Mouse (Mus musculus) layer of hippocampus, postnatal 36 days (tissue): ENCODE measurements around the gene Slfnl1. TPM values are rescaled to one million over a fixed set of nuclear protein-coding genes. Genes with fewer than 3 reads are reported as not detected.

Source experiments
- total RNA-seq, 2 experiments: library from RNA; stranded (reverse); gene quantifications; 2 replicates each; pipeline ENCODE4 v1.2.3; 2021

Slfnl1 gene
- total RNA-seq, 2 experiments from 2014 or later = 0.20 to 0.37 TPM

Other genes with a start within 250 kb of the Slfnl1 start
- 10 to 100 TPM; 37.1 to 38.6 TPM for gene Foxo6, start 244.9 kb upstream of the Slfnl1 start, total RNA-seq
- gene Scmh1, start 127.0 kb upstream of the Slfnl1 start, total RNA-seq = 10 to 100 TPM; 86.8 to 97.9 TPM
- 10 to 100 TPM; 35.9 to 37.3 TPM for gene Ctps, start 38.0 kb downstream of the Slfnl1 start, total RNA-seq
- gene Gm8439, start 56.5 kb downstream of the Slfnl1 start, total RNA-seq = not detected
- 1 to 10 TPM; 1.6 to 1.8 TPM for gene Cited4, start 134.3 kb downstream of the Slfnl1 start, total RNA-seq
- gene Kcnq4, start 216.4 kb downstream of the Slfnl1 start, total RNA-seq = 1 to 10 TPM; 4.7 to 4.8 TPM